ENCODE assay signal across 20 mouse cellular contexts in the genomic region with DNA sequence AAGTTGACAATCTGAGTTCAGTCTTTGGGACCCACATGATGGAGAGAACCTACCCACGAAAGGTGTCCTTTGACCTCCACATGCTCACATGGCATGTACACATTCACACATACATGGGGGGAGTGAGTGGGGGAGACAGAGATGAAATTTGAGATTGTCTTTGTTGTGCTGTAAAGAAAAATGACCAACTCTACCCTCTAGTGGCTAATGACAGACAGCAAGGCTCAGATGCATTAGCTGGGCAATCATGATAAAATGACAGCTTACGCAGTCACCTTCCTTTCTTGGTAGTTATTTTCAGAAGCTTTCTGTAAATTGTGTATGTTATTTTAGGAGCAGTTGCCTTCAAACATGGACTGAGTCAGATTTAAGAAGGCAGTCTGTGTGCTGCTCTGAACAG. TPM values are rescaled to one million over a fixed set of nuclear protein-coding genes. Genes with fewer than 3 reads are reported as not detected.
DNase-seq lines count a peak whose midpoint lies in the region; ATAC-seq and TF ChIP-seq lines count a peak whose summit lies in the region.
"Had no signal": no experiment of that assay in that cellular context is flagged by ENCODE, and none has a peak within 500 bp of the region (broad histone marks: within the 10 kb centered on the region; RNA-seq: fewer than 3 reads in every experiment).

No protein-coding gene starts in this region.

- peak; percentile 10 for DNase-seq in heart, postnatal 0 days (ENCODE audit: low spot score)
- DNase-seq in lung, postnatal 0 days (ENCODE audit: low spot score) = peak; percentile 15
- DNase-seq in lung, postnatal 10 days = no peak
- DNase-seq in NIH3T3 (ENCODE audit: low read depth) = peak; percentile 14
- DNase-seq in splenic B cell, adult 2 months (ENCODE audit: low read depth, low spot score) = peak; percentile 59
- DNase-seq in forebrain, embryonic 10.5 days (ENCODE audit: extremely low spot score, low spot score) = no peak
- DNase-seq in urinary bladder, postnatal 10 days (ENCODE audit: low spot score) = no peak
- DNase-seq: adrenal gland, adult 8-10 months; cerebellum, adult 8-10 months; gastrocnemius, postnatal 36 days; kidney, postnatal 14 days; left cerebral cortex, postnatal 4 days; liver, embryonic 13.5 days; lung, postnatal 4 days; right cerebral cortex, postnatal 4 days; thymus, adult 2 months had no signal

- no peaks in the 10 kb centered on the region for H3K27me3 ChIP-seq in heart, postnatal 0 days (ENCODE audit: control insufficient read depth, insufficient read depth, low read length)
- H3K27me3 ChIP-seq in heart, embryonic 12.5 days (replicated peaks) = no peaks in the 10 kb centered on the region
- H3K27me3 ChIP-seq in lung, postnatal 0 days (replicated peaks; ENCODE audit: insufficient read depth, low read length) = no peaks in the 10 kb centered on the region
- H3K27me3 ChIP-seq in splenic B cell, adult 2 months (ENCODE audit: control insufficient read depth, insufficient read depth, low read length, poor library complexity, severe bottlenecking) = no peaks in the 10 kb centered on the region
- no peaks in the 10 kb centered on the region for H3K27me3 ChIP-seq in forebrain, embryonic 10.5 days (ENCODE audit: poor library complexity, severe bottlenecking)
- H3K27me3 ChIP-seq: heart, embryonic 13.5 days; liver, embryonic 13.5 days; midbrain, embryonic 13.5 days had no signal

- H3K9ac ChIP-seq in heart, postnatal 0 days (replicated peaks; ENCODE audit: low read depth, low read length) = no peak overlapping the region
- H3K9ac ChIP-seq in heart, embryonic 12.5 days = no peak overlapping the region
- H3K9ac ChIP-seq in lung, postnatal 0 days (replicated peaks; ENCODE audit: low read depth) = no peak overlapping the region
- H3K9ac ChIP-seq: heart, embryonic 13.5 days; liver, embryonic 13.5 days; midbrain, embryonic 13.5 days had no signal

- TF ChIP-seq EP300 in heart, postnatal 0 days (IDR thresholded peaks at IDR 0.05; ENCODE audit: low read depth) = no peak
- TF ChIP-seq EP300 in lung, postnatal 0 days (IDR thresholded peaks at IDR 0.05) = no peak

- H3K4me1 ChIP-seq in heart, postnatal 0 days (ENCODE audit: control insufficient read depth, insufficient read depth) = peaks cover 22% of the 10 kb centered on the region
- H3K4me1 ChIP-seq in heart, embryonic 12.5 days (replicated peaks) = peaks cover 24% of the 10 kb centered on the region
- peaks cover 11% of the 10 kb centered on the region; the same call in 1 of the 2 replicates for H3K4me1 ChIP-seq in lung, postnatal 0 days (ENCODE audit: insufficient read depth, low read depth, low read length)
- peaks cover 19% of the 10 kb centered on the region for H3K4me1 ChIP-seq in forebrain, embryonic 10.5 days

- H3K4me2 ChIP-seq in heart, postnatal 0 days (ENCODE audit: low read depth, low read length) = no peak overlapping the region
- no peak overlapping the region for H3K4me2 ChIP-seq in heart, embryonic 12.5 days
- H3K4me2 ChIP-seq in lung, postnatal 0 days (replicated peaks; ENCODE audit: low read depth, low read length) = no peak overlapping the region
- H3K4me2 ChIP-seq: heart, embryonic 13.5 days; liver, embryonic 13.5 days; midbrain, embryonic 13.5 days had no signal

- H3K9me3 ChIP-seq in heart, postnatal 0 days (replicated peaks; ENCODE audit: control insufficient read depth, low read length) = no peaks in the 10 kb centered on the region
- no peaks in the 10 kb centered on the region for H3K9me3 ChIP-seq in heart, embryonic 12.5 days (replicated peaks)
- H3K9me3 ChIP-seq in lung, postnatal 0 days (ENCODE audit: low read length) = no peaks in the 10 kb centered on the region
- H3K9me3 ChIP-seq in forebrain, embryonic 10.5 days = no peaks in the 10 kb centered on the region
- H3K9me3 ChIP-seq: heart, embryonic 13.5 days; liver, embryonic 13.5 days; midbrain, embryonic 13.5 days had no signal

- WGBS in heart, postnatal 0 days = 85% methylated on average over 2 of the region's 2 CpGs
- WGBS in heart, embryonic 12.5 days = 92% methylated on average over 2 of the region's 2 CpGs
- WGBS in lung, postnatal 0 days = 74% methylated on average over 2 of the region's 2 CpGs
- WGBS in forebrain, embryonic 10.5 days = 95% methylated on average over 2 of the region's 2 CpGs

- H3K27ac ChIP-seq in heart, postnatal 0 days (ENCODE audit: low read depth) = no peak overlapping the region
- no peak overlapping the region for H3K27ac ChIP-seq in heart, embryonic 12.5 days (ENCODE audit: poor library complexity, severe bottlenecking)
- no peak overlapping the region for H3K27ac ChIP-seq in lung, postnatal 0 days (ENCODE audit: low read length)
- H3K27ac ChIP-seq in forebrain, embryonic 10.5 days = no peak overlapping the region
- H3K27ac ChIP-seq: heart, embryonic 13.5 days; liver, embryonic 13.5 days; midbrain, embryonic 13.5 days had no signal

- TF ChIP-seq CTCF in heart, postnatal 0 days (IDR thresholded peaks at IDR 0.05; ENCODE audit: low read depth) = peak; percentile 30
- peak; percentile 50 for TF ChIP-seq CTCF in lung, postnatal 0 days (IDR thresholded peaks at IDR 0.05)

- no peak for ATAC-seq in heart, postnatal 0 days (ENCODE audit: insufficient read depth, low read depth)
- ATAC-seq in heart, embryonic 12.5 days (ENCODE audit: insufficient number of reproducible peaks, low FRiP score) = no peak
- no peak for ATAC-seq in lung, postnatal 0 days
- ATAC-seq: midbrain, embryonic 13.5 days had no signal

- H3K36me3 ChIP-seq in heart, postnatal 0 days (replicated peaks; ENCODE audit: control insufficient read depth, insufficient read depth, low read length) = peaks cover 4% of the 10 kb centered on the region; the same call in 1 of the 2 replicates
- no peaks in the 10 kb centered on the region; the same call in 1 of the 2 replicates for H3K36me3 ChIP-seq in heart, embryonic 12.5 days
- no peaks in the 10 kb centered on the region for H3K36me3 ChIP-seq in lung, postnatal 0 days (ENCODE audit: insufficient read depth, low read length)
- no peaks in the 10 kb centered on the region for H3K36me3 ChIP-seq in splenic B cell, adult 2 months (ENCODE audit: control insufficient read depth, insufficient read depth, low read length, poor library complexity, severe bottlenecking)
- peaks cover 25% of the 10 kb centered on the region for H3K36me3 ChIP-seq in forebrain, embryonic 10.5 days (replicated peaks)

- no peak overlapping the region for H3K4me3 ChIP-seq in heart, postnatal 0 days (ENCODE audit: low read depth, low read length)
- H3K4me3 ChIP-seq in heart, embryonic 12.5 days = no peak overlapping the region
- H3K4me3 ChIP-seq in lung, postnatal 0 days (ENCODE audit: low read depth, low read length) = no peak overlapping the region
- H3K4me3 ChIP-seq in forebrain, embryonic 10.5 days = no peak overlapping the region
- H3K4me3 ChIP-seq: erythroblast, embryonic 14.5 days; heart, embryonic 13.5 days; liver, embryonic 13.5 days; midbrain, embryonic 13.5 days had no signal

RNA-seq across cellular contexts. Expression of gene Tm9sf2, which starts 4.8 kb away (rescaled TPM):
- 104 and 132 TPM in 2 replicates for total RNA-seq in heart, postnatal 0 days (2014; rRNA removed; ENCODE audit: low replicate concordance)
- polyA plus RNA-seq in heart, postnatal 0 days (2015; fragmentation: Nextera tagmentation; extraction: Ambion mirVana) = 113 and 117 TPM in 2 replicates
- polyA plus RNA-seq in heart, embryonic 12.5 days (2016; fragmentation: Nextera tagmentation; extraction: Ambion mirVana) = 144 and 147 TPM in 2 replicates
- polyA plus RNA-seq in lung, postnatal 0 days (2015; fragmentation: Nextera tagmentation; extraction: Ambion mirVana) = 162 and 170 TPM in 2 replicates
- 120 and 128 TPM in 2 replicates for polyA plus RNA-seq in forebrain, embryonic 10.5 days (2016; fragmentation: Nextera tagmentation; extraction: Ambion mirVana)

Comparison
In these comparisons a context has a peak if more than half of its experiments do, and no peak if none do; other contexts are left out.
1. DNase-seq: peak in heart, postnatal 0 days (single experiment), lung, postnatal 0 days (single experiment), NIH3T3 (single experiment) and splenic B cell, adult 2 months (single experiment); none in lung, postnatal 10 days (single experiment), forebrain, embryonic 10.5 days (single experiment) and urinary bladder, postnatal 10 days (single experiment).